Mouse (Mus musculus) neural tube, embryonic 14.5 days (tissue): ENCODE measurements around the gene Naa15. TPM values are rescaled to one million over a fixed set of nuclear protein-coding genes. Genes with fewer than 3 reads are reported as not detected.
A peak's percentile ranks its signal among the peaks of the same experiment; 100 is the strongest.

ENCODE experiments used
- ATAC-seq: fragments of 200-750 bp; cut with Nextera tagmentation; 2 replicates; pipeline ENCODE4 v1.8.0; 2017; ENCODE audit warnings: low read depth, mild to moderate bottlenecking, moderate TSS enrichment, moderate library complexity
- H3K27ac ChIP-seq: fragments of 300-500 bp; sonication (generic); 2 replicates; pipeline ENCODE4 v1.5.1; 2014; ENCODE audit warnings: low read depth, mild to moderate bottlenecking, control low read depth, low read length, moderate library complexity, mixed read lengths
- H3K27me3 ChIP-seq: fragments of 300-500 bp; sonication (generic); 2 replicates; pipeline ENCODE4 v1.6.1; 2014; ENCODE audit warnings: low read length; ENCODE audit not compliant: control insufficient read depth, insufficient read depth
- H3K36me3 ChIP-seq: fragments of 300-500 bp; sonication (generic); 2 replicates; pipeline ENCODE4 v1.6.1; 2014; ENCODE audit warnings: low read length, mixed read lengths; ENCODE audit not compliant: control insufficient read depth, insufficient read depth
- H3K4me1 ChIP-seq: fragments of 300-500 bp; sonication (generic); 2 replicates; pipeline ENCODE4 v1.6.1; 2014; ENCODE audit warnings: low read length; ENCODE audit not compliant: control insufficient read depth, insufficient read depth
- H3K4me2 ChIP-seq: fragments of 300-500 bp; sonication (generic); 2 replicates; pipeline ENCODE4 v1.6.1; 2014; ENCODE audit warnings: mild to moderate bottlenecking, low read depth, low read length, control low read depth
- H3K4me3 ChIP-seq: fragments of 300-500 bp; sonication (generic); 2 replicates; pipeline ENCODE4 v1.5.1; 2014; ENCODE audit warnings: low read depth, low read length, control low read depth, mixed read lengths
- H3K9ac ChIP-seq: fragments of 300-500 bp; sonication (generic); replicated peaks from 2 replicates; pipeline ENCODE4 v1.6.1; 2014; ENCODE audit warnings: low read depth, mild to moderate bottlenecking, control low read depth, low read length, mixed read lengths
- H3K9me3 ChIP-seq: fragments of 300-500 bp; sonication (generic); 2 replicates; pipeline ENCODE4 v1.6.1; 2016; ENCODE audit warnings: low read length; ENCODE audit not compliant: control insufficient read depth
- whole genome bisulfite sequencing: fragments of 180-500 bp; shearing (Covaris S2); extraction: QIAGEN DNeasy Blood & Tissue Kit; methylation state at CpG from one replicate; pipeline ENCODE4 v1.1.7; 2014; 5-methylcytosine and 5-hydroxymethylcytosine counted together
- polyA plus RNA-seq: library from polyadenylated mRNA; unstranded; fragments of >200 nt; fragmentation: Nextera tagmentation; extraction: Ambion mirVana; gene quantifications from 2 replicates; pipeline ENCODE4 v1.2.1, GENCODE M21; 2014

The Naa15 gene
- polyA plus RNA-seq, 1 experiment from 2014 or later: 37.2 TPM

GRCm38 (mm10) chr3:51377878-51378664 is 36.9 kb upstream of the Naa15 start:
- Histone ChIP-seq H3K9ac (no peak overlapping the region), H3K4me3 (no peak overlapping the region), H3K9me3 (no peaks in the 10 kb centered on the region), H3K4me1 (no peaks in the 10 kb centered on the region), H3K36me3 (no peaks in the 10 kb centered on the region), H3K4me2 (peak overlapping the region; percentile 30; the same call in 1 of the 2 replicates), H3K27ac (no peak overlapping the region), H3K27me3 (no peaks in the 10 kb centered on the region)
- ATAC-seq: no peak
- 55% methylated on average over 31 of the region's 31 CpGs for WGBS

GRCm38 (mm10) chr3:51378665-51378946 is 36.3 kb upstream of the Naa15 start:
- H3K9me3 ChIP-seq: no peaks in the 10 kb centered on the region
- H3K36me3 ChIP-seq: no peaks in the 10 kb centered on the region
- 87% methylated on average over 3 of the region's 3 CpGs for WGBS
- ATAC-seq: no peak
- no peaks in the 10 kb centered on the region for H3K4me1 ChIP-seq
- no peak overlapping the region for H3K9ac ChIP-seq
- H3K27ac ChIP-seq: no peak overlapping the region
- H3K4me3 ChIP-seq: no peak overlapping the region
- H3K4me2 ChIP-seq: peak overlapping the region; percentile 30; the same call in 1 of the 2 replicates
- no peaks in the 10 kb centered on the region for H3K27me3 ChIP-seq

GRCm38 (mm10) chr3:51379786-51380659 is 34.9 kb upstream of the Naa15 start:
- H3K9ac ChIP-seq: no peak overlapping the region
- H3K4me2 ChIP-seq: no peak overlapping the region
- H3K9me3 ChIP-seq: no peaks in the 10 kb centered on the region
- no peak for ATAC-seq
- no peaks in the 10 kb centered on the region for H3K27me3 ChIP-seq
- no peak overlapping the region for H3K4me3 ChIP-seq
- 74% methylated on average over 5 of the region's 5 CpGs for WGBS
- no peak overlapping the region for H3K27ac ChIP-seq
- no peaks in the 10 kb centered on the region for H3K4me1 ChIP-seq
- H3K36me3 ChIP-seq: no peaks in the 10 kb centered on the region

GRCm38 (mm10) chr3:51380660-51381014 is 34.3 kb upstream of the Naa15 start:
- H3K27ac ChIP-seq: no peak overlapping the region
- no peaks in the 10 kb centered on the region for H3K27me3 ChIP-seq
- WGBS: 84% methylated on average over 2 of the region's 5 CpGs
- no peak for ATAC-seq
- no peaks in the 10 kb centered on the region for H3K36me3 ChIP-seq
- H3K9me3 ChIP-seq: no peaks in the 10 kb centered on the region
- no peaks in the 10 kb centered on the region for H3K4me1 ChIP-seq
- H3K9ac ChIP-seq: no peak overlapping the region
- no peak overlapping the region for H3K4me2 ChIP-seq
- H3K4me3 ChIP-seq: no peak overlapping the region

GRCm38 (mm10) chr3:51383409-51383808 is 31.5 kb upstream of the Naa15 start:
- no peak overlapping the region for H3K27ac ChIP-seq
- H3K9me3 ChIP-seq: no peaks in the 10 kb centered on the region
- no peaks in the 10 kb centered on the region for H3K27me3 ChIP-seq
- no peaks in the 10 kb centered on the region for H3K36me3 ChIP-seq
- no peak overlapping the region for H3K4me2 ChIP-seq
- ATAC-seq: no peak
- 60% methylated on average over 12 of the region's 12 CpGs for WGBS
- H3K9ac ChIP-seq: no peak overlapping the region
- H3K4me3 ChIP-seq: no peak overlapping the region
- H3K4me1 ChIP-seq: no peaks in the 10 kb centered on the region

- WGBS: 51% methylated on average over 12 of the region's 12 CpGs
- no peak overlapping the region for H3K9ac ChIP-seq
Measured at GRCm38 (mm10) chr3:51386441-51387133, 28.4 kb upstream of the Naa15 start.

GRCm38 (mm10) chr3:51387134-51387451 is 27.9 kb upstream of the Naa15 start:
- H3K4me2 ChIP-seq: no peak overlapping the region

More at GRCm38 (mm10) chr3:51386441-51387133, 28.4 kb upstream of the Naa15 start:
- no peaks in the 10 kb centered on the region for H3K27me3 ChIP-seq
- no peak overlapping the region for H3K27ac ChIP-seq
- no peak for ATAC-seq
- H3K36me3 ChIP-seq: no peaks in the 10 kb centered on the region
- H3K9me3 ChIP-seq: no peaks in the 10 kb centered on the region
- no peak overlapping the region for H3K4me3 ChIP-seq
- no peaks in the 10 kb centered on the region for H3K4me1 ChIP-seq
- no peak overlapping the region for H3K4me2 ChIP-seq

GRCm38 (mm10) chr3:51387868-51388381 is 27.0 kb upstream of the Naa15 start:
- Histone ChIP-seq H3K27me3 (no peaks in the 10 kb centered on the region), H3K4me1 (no peaks in the 10 kb centered on the region), H3K27ac (no peak overlapping the region), H3K4me3 (no peak overlapping the region), H3K9ac (no peak overlapping the region), H3K4me2 (no peak overlapping the region), H3K36me3 (no peaks in the 10 kb centered on the region), H3K9me3 (no peaks in the 10 kb centered on the region)
- WGBS: 69% methylated on average over 8 of the region's 8 CpGs
- no peak for ATAC-seq

More at GRCm38 (mm10) chr3:51387134-51387451, 27.9 kb upstream of the Naa15 start:
- Histone ChIP-seq H3K4me3 (no peak overlapping the region), H3K4me1 (no peaks in the 10 kb centered on the region), H3K27ac (no peak overlapping the region), H3K27me3 (no peaks in the 10 kb centered on the region), H3K36me3 (no peaks in the 10 kb centered on the region), H3K9ac (no peak overlapping the region), H3K9me3 (no peaks in the 10 kb centered on the region)
- no peak for ATAC-seq
- WGBS: 78% methylated on average over 3 of the region's 3 CpGs
